Mouse (Mus musculus): ENCODE results near the gene Itgb2l. TPM values are rescaled to one million over a fixed set of nuclear protein-coding genes. Genes with fewer than 3 reads are reported as not detected.

The Itgb2l gene
- polyA plus RNA-seq, 1 experiment from 2014 or later: not detected

- H3K9ac ChIP-seq: no peak overlapping the region
- ATAC-seq (ENCODE audit: low FRiP score, low read depth): no peak
- no peak overlapping the region for H3K4me2 ChIP-seq (replicated peaks)
- H3K4me1 ChIP-seq: no peaks in the 10 kb centered on the region
- no peaks in the 10 kb centered on the region for H3K27me3 ChIP-seq
- H3K36me3 ChIP-seq: no peaks in the 10 kb centered on the region
- H3K9me3 ChIP-seq: no peaks in the 10 kb centered on the region
- H3K27ac ChIP-seq: no peak overlapping the region
- no peak overlapping the region for H3K4me3 ChIP-seq
- WGBS: 22% methylated on average over 4 of the region's 4 CpGs
These were observed 35.4 kb downstream of the Itgb2l start for GRCm38 (mm10) chr16:96408064-96408465.

DNA sequence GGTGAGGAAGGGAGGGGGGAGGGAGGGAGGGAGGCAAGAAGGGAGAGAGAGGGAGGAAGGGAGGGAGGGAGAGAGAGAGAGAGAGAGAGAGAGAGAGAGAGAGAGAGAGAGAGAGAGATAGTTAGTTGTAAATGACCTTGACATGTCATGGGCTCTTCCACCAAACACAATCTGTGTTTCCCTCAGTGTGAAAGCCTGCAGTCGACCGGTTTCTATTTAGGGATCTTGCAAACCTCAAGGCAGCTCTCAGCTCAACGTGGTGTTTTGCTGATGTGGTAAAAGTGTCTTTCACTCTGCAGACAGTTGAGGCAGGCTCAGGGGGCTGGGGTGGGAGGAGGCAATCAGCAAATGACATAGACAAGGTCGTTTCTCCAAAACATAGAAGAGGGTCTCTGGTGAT lies 37.1 kb downstream of the Itgb2l start:
- Histone ChIP-seq H3K36me3 (no peaks in the 10 kb centered on the region), H3K4me3 (no peak overlapping the region), H3K9me3 (no peaks in the 10 kb centered on the region), H3K27me3 (no peaks in the 10 kb centered on the region), H3K27ac (no peak overlapping the region), H3K4me1 (no peaks in the 10 kb centered on the region), H3K9ac (no peak overlapping the region), H3K4me2 (replicated peaks) (no peak overlapping the region)
- ATAC-seq (ENCODE audit: low FRiP score, low read depth): no peak
- WGBS: 68% methylated on average over 4 of the region's 4 CpGs

GRCm38 (mm10) chr16:96402294-96402693 lies 41.1 kb downstream of the Itgb2l start:
- no peak overlapping the region for H3K4me2 ChIP-seq (replicated peaks)
- no peaks in the 10 kb centered on the region for H3K36me3 ChIP-seq
- no peak overlapping the region for H3K27ac ChIP-seq
- no peak overlapping the region for H3K4me3 ChIP-seq
- no peak overlapping the region for H3K9ac ChIP-seq
- 59% methylated on average over 6 of the region's 6 CpGs for WGBS
- ATAC-seq (ENCODE audit: low FRiP score, low read depth): no peak
- no peaks in the 10 kb centered on the region for H3K9me3 ChIP-seq
- H3K4me1 ChIP-seq: no peaks in the 10 kb centered on the region
- no peaks in the 10 kb centered on the region for H3K27me3 ChIP-seq

DNA sequence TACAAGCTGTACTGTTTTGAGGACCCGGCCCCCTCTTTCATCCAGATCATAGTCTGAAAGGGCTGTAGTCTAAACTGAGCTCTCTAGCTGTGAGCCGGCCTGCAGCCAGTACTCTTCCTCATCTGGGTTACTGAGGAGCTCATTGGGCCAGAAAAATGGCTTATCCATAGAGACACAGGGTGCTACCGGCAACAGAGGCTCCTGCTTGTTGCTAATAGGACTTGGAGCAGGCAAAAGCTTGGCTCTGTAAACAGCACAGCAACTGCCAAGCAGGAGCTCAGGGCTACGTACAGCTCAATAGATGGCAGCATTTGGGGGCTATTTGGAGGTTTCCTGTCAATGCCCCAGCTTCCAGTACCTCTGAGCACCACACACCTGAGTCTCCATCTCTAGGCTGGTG lies 43.4 kb downstream of the Itgb2l start:
- no peaks in the 10 kb centered on the region for H3K4me1 ChIP-seq
- H3K9ac ChIP-seq: no peak overlapping the region
- H3K36me3 ChIP-seq: no peaks in the 10 kb centered on the region
- H3K4me3 ChIP-seq: no peak overlapping the region
- no peaks in the 10 kb centered on the region for H3K27me3 ChIP-seq
- no peak overlapping the region for H3K27ac ChIP-seq
- H3K9me3 ChIP-seq: no peaks in the 10 kb centered on the region
- 71% methylated on average over 4 of the region's 4 CpGs for WGBS
- H3K4me2 ChIP-seq (replicated peaks): no peak overlapping the region
- no peak for ATAC-seq (ENCODE audit: low FRiP score, low read depth)

DNA sequence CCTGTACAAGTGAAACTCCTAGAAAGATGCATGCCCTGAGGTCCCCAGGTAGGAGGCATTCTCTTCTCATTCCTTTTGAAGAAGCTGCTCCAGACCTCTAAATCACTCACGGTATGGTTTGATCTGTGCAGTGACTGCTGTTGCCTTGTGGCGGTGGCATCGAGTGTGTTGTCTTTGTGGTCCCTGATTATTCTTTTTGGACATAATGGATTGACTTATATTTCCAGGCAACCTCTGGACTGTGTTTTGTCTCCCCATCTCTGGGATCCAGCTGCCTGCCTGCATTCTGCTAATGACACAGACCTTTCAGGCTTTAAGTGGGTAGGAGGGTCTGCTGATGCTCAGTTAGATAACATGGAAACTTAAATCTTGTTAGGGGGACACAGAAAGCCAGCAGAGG lies 44.6 kb downstream of the Itgb2l start:
- Histone ChIP-seq H3K9ac (no peak overlapping the region), H3K36me3 (no peaks in the 10 kb centered on the region), H3K4me2 (replicated peaks) (no peak overlapping the region), H3K9me3 (no peaks in the 10 kb centered on the region), H3K27ac (no peak overlapping the region), H3K27me3 (no peaks in the 10 kb centered on the region), H3K4me1 (no peaks in the 10 kb centered on the region), H3K4me3 (no peak overlapping the region)
- WGBS: 78% methylated on average over 3 of the region's 3 CpGs
- no peak for ATAC-seq (ENCODE audit: low FRiP score, low read depth)

- H3K4me2 ChIP-seq (replicated peaks): no peak overlapping the region
- no peaks in the 10 kb centered on the region for H3K36me3 ChIP-seq
- H3K9ac ChIP-seq: no peak overlapping the region
- no peaks in the 10 kb centered on the region for H3K4me1 ChIP-seq
- no peak for ATAC-seq (ENCODE audit: low FRiP score, low read depth)
- no peak overlapping the region for H3K4me3 ChIP-seq
- H3K27me3 ChIP-seq: no peaks in the 10 kb centered on the region
- H3K9me3 ChIP-seq: no peaks in the 10 kb centered on the region
- no peak overlapping the region for H3K27ac ChIP-seq
- WGBS: 74% methylated on average over 9 of the region's 9 CpGs
These were observed 47.3 kb downstream of the Itgb2l start for GRCm38 (mm10) chr16:96396013-96396650.

- no peak overlapping the region for H3K4me3 ChIP-seq
- H3K4me1 ChIP-seq: no peaks in the 10 kb centered on the region
- no peak overlapping the region for H3K9ac ChIP-seq
- H3K4me2 ChIP-seq (replicated peaks): no peak overlapping the region
- H3K27me3 ChIP-seq: no peaks in the 10 kb centered on the region
- no peak for ATAC-seq (ENCODE audit: low FRiP score, low read depth)
- no peaks in the 10 kb centered on the region for H3K9me3 ChIP-seq
- WGBS: 71% methylated on average over 4 of the region's 4 CpGs
- H3K27ac ChIP-seq: no peak overlapping the region
- no peaks in the 10 kb centered on the region for H3K36me3 ChIP-seq
These were observed 47.9 kb downstream of the Itgb2l start for GRCm38 (mm10) chr16:96395516-96395915.

GRCm38 (mm10) chr16:96391070-96391469 lies 52.3 kb downstream of the Itgb2l start:
- Histone ChIP-seq H3K27me3 (no peaks in the 10 kb centered on the region), H3K9ac (no peak overlapping the region), H3K27ac (no peak overlapping the region), H3K4me2 (replicated peaks) (no peak overlapping the region), H3K4me1 (no peaks in the 10 kb centered on the region), H3K36me3 (no peaks in the 10 kb centered on the region), H3K9me3 (no peaks in the 10 kb centered on the region), H3K4me3 (no peak overlapping the region)
- ATAC-seq (ENCODE audit: low FRiP score, low read depth): no peak

GRCm38 (mm10) chr16:96388481-96388880 lies 54.9 kb downstream of the Itgb2l start:
- no peak overlapping the region for H3K9ac ChIP-seq
- no peak overlapping the region for H3K4me2 ChIP-seq (replicated peaks)
- H3K4me1 ChIP-seq: no peaks in the 10 kb centered on the region
- no peak overlapping the region for H3K27ac ChIP-seq
- WGBS: 74% methylated on average over 5 of the region's 5 CpGs
- H3K9me3 ChIP-seq: no peaks in the 10 kb centered on the region
- ATAC-seq (ENCODE audit: low FRiP score, low read depth): no peak
- H3K36me3 ChIP-seq: no peaks in the 10 kb centered on the region
- H3K4me3 ChIP-seq: no peak overlapping the region
- H3K27me3 ChIP-seq: no peaks in the 10 kb centered on the region

GRCm38 (mm10) chr16:96387685-96388371 lies 55.6 kb downstream of the Itgb2l start:
- no peaks in the 10 kb centered on the region for H3K27me3 ChIP-seq
- H3K4me3 ChIP-seq: no peak overlapping the region
- no peak overlapping the region for H3K27ac ChIP-seq
- ATAC-seq (ENCODE audit: low FRiP score, low read depth): no peak
- H3K9ac ChIP-seq: no peak overlapping the region
- no peaks in the 10 kb centered on the region for H3K36me3 ChIP-seq
- no peaks in the 10 kb centered on the region for H3K4me1 ChIP-seq
- H3K4me2 ChIP-seq (replicated peaks): no peak overlapping the region
- no peaks in the 10 kb centered on the region for H3K9me3 ChIP-seq
- WGBS: 85% methylated on average over 6 of the region's 6 CpGs

- no peak overlapping the region for H3K4me3 ChIP-seq
- H3K4me1 ChIP-seq: no peaks in the 10 kb centered on the region
- H3K36me3 ChIP-seq: no peaks in the 10 kb centered on the region
- ATAC-seq (ENCODE audit: low FRiP score, low read depth): no peak
- H3K9ac ChIP-seq: no peak overlapping the region
- no peaks in the 10 kb centered on the region for H3K9me3 ChIP-seq
- no peak overlapping the region for H3K4me2 ChIP-seq (replicated peaks)
- no peaks in the 10 kb centered on the region for H3K27me3 ChIP-seq
- H3K27ac ChIP-seq: no peak overlapping the region
These were observed 58.7 kb downstream of the Itgb2l start for GRCm38 (mm10) chr16:96384741-96385140.

DNA sequence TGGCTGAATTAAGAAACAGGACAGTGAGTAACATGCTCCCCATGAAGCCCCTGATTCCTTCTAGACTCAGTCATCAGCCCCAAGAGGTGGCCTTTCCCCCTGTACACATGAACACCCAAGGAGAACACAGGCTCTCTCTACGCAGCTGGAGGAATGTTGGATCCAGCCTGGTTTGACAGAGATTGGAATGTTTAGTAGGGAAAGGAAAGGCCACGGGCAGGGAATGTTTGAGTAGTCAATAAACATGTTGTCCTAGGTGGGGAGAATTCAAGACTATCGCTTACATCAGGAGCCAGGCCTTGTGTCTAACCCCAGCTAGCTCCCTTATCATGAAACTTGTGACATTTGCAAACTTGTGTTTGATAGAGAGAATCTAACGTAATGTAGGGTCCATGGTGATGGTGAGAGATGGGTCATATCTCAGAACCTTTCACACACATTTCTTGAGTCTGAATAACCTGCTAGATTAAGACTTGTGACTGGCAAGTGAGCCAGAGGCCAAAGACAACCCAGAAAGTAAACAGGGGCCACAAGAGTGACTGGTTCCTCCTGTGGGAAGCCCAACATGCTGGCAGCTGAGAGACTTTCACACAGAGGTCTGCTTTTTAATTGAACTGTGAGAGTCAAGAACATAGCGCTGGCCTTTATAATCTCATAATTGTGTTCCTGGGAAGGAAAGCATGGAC lies 60.8 kb downstream of the Itgb2l start:
- Histone ChIP-seq H3K27ac (no peak overlapping the region), H3K36me3 (no peaks in the 10 kb centered on the region), H3K4me1 (no peaks in the 10 kb centered on the region), H3K27me3 (no peaks in the 10 kb centered on the region), H3K4me3 (no peak overlapping the region), H3K9me3 (no peaks in the 10 kb centered on the region), H3K9ac (no peak overlapping the region), H3K4me2 (replicated peaks) (no peak overlapping the region)
- 81% methylated on average over 5 of the region's 5 CpGs for WGBS
- ATAC-seq (ENCODE audit: low FRiP score, low read depth): no peak
